Mouse (Mus musculus) CD4-positive, CD25-positive, alpha-beta regulatory T cell, adult 2 months (primary cell): ENCODE measurements around the gene Serpina3c.

Experiments
- DNase-seq: peaks from one replicate; pipeline ENCODE4 v3.0.0-alpha.2; 2012; ENCODE audit warnings: low read depth, low spot score

The Serpina3c gene

DNA sequence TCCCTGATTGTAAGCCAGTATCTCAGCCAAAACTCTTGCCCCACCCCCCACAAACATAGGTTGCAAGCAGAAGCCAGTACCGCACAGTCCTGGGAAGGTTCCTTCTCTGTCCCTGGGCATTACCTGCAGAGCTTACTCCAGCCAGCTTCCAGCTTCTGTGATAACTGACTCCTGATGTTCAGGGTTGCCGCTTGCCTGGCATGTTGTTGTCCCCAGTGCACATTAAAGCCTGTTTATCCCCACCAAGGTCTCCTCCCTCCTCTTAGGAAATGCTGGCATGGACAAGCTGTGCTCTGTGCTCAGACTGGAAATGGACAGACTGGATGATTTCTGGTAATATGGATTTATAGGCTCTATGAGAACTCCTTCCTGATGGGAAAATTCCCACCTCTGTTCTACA lies at the start of gene Serpina3c:
Gene Serpina3c, minus strand, starts transcription at position 215 of the 400 bp plus-strand sequence.
- DNase-seq: no peak

DNA sequence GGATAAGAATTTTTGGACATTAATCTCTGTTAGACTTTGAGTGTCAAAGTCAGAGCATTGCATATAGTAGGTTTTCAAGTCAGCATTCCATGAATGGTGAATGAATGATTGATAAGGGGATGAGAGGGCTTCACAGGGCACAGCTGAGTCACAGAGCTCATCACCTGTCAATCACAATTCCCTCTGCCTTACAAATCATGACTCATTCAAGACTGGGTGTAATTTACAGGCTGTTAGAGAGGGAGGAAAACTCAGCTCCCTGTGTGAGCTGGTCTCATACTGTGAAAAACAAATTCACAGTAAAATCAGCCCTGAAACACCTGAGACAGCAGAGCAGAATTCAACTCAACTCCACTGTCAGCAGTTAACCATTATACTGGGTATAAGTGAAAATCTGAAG lies 37.2 kb upstream of the Serpina3c start:
- no peak for DNase-seq

DNA sequence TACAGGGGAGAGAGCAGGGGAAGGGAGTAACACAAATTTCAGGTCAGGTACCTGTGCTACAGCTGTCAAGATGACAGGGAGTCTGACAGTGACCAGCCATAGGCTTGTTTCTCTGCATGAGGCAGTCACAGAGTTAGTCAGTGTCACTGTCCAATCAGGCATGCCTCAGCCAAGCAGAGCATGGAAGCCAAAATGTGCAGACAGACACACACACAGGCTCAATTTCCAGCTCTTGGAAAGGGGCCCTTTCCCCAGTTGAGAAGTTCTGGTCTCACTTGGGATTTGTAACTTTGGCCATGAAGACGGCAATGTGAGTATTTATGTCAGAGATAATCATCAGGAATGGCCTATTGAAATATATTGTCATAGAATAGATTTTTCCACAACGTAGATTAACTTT lies 35.6 kb upstream of the Serpina3c start:
- no peak for DNase-seq

DNA sequence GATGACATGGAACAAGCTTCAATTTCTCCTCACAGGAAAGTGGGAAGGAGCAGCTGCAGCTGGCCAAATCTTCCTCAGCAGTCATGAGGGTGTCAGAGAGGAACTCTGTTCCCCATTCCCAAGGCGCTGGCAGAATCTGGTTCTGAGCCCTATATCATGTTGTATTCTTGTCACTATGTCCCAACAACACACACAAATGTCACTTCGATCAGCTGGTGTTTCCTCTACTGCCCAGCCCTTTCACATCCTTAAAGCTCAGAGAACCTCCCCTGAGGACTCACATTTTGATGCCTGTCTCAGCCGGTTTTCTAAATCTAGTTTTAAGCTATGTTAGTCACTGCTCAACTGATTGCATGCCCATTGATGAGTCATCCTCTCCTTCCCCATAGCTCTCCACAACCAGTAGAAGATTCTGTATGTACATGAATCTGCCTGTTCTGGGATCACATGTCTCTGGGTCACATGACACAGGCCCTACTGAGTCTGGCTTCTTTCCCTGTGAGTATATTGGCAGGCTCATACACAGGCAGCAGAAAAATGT lies 32.4 kb upstream of the Serpina3c start:
- no peak for DNase-seq

DNA sequence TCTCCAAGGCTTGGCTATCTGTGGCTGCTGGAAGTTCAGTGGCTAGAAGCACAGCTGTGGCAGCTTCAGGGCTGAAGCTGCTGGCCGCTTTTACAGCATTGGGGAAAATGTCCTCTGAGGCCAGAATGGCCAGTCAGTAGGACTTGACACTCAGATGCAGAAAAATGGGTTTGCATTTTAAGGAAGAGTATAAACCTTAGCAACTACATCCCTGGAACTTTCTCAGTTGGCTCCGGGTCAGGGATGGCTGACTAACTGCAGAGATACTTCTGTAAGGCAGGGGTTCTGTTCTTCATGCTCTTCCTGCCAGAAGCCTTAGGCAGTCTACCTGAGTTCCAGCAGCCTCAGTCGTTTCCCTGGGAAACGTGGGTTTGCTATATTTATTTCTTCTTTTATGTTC lies 31.4 kb upstream of the Serpina3c start:
- DNase-seq: no peak

DNA sequence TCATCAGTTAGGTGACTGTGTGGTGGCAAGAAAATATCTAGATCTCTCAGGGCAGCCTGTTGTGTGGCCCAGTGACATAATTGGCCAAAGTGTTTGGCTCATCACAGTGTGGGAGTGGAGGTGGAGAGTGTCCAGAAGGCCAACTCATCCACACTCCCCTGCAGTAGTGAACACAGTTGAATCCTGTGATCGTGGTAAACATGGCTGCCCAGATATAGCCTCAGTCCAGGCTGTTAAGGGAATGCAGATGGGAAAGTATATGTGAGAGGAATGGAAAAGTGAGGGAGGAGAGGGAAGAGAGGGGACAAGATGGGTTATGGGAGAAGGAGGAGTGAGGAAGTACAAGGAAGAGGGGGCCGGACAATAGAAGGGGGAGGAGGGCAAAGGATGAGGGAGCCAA lies 25.3 kb upstream of the Serpina3c start:
- no peak for DNase-seq

DNA sequence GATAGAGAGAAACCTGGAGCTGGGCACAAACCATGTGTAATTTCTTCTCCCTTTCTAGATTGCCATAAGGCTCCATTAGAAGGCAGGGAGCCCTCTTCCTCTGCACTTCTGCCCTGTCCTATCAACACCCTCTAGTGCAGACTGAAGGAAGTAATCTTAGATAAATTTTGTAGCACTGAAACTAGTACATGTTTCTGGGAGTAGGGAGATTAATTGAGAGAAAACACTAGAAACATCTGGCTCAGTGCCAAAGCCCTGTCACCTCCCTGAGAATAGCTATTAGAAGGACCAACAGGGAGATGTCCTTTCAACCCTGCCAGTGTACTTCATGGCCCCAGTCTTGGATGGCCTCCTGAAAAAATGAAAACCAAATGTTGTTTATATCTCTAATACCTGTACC lies 24.9 kb upstream of the Serpina3c start:
- DNase-seq: no peak

DNA sequence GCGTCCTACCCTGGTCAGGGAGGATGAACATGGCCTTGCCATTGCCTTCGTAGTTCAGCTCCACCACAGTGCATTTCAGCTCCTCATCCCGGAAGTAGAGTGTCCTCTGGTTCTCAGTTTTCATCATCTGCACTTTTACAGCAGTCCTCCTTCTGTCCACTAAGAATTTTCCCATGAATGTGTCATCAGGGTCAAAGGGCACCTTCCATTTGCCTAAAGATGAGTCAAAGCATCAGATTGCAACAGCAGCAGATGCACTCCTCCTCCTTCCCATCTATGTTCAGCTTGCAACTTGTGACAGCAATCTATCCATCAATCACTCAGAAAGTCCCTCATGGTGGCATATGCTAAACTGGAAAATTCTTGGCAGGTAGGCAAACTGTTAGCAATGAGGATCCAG lies 22.0 kb upstream of the Serpina3c start:
- DNase-seq: no peak

DNA sequence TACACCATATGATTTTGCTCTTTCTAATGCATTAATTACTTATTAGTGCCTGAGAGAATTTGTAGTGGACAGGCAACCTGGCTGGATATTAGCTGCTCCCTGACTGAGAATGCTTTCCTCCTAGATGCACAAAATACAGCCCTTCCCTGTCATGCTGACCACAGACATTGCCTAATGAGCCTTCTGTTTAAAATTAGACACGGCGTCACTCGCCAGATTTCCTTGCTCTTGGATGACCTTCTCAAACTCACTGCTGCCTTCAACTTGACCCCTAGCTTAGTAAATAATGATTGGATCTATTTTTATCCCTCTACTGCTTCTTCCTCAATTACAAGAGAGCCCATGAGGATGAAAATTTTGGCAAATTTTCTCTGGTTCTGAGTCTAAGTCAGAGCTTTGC lies 21.1 kb upstream of the Serpina3c start:
- no peak for DNase-seq

DNA sequence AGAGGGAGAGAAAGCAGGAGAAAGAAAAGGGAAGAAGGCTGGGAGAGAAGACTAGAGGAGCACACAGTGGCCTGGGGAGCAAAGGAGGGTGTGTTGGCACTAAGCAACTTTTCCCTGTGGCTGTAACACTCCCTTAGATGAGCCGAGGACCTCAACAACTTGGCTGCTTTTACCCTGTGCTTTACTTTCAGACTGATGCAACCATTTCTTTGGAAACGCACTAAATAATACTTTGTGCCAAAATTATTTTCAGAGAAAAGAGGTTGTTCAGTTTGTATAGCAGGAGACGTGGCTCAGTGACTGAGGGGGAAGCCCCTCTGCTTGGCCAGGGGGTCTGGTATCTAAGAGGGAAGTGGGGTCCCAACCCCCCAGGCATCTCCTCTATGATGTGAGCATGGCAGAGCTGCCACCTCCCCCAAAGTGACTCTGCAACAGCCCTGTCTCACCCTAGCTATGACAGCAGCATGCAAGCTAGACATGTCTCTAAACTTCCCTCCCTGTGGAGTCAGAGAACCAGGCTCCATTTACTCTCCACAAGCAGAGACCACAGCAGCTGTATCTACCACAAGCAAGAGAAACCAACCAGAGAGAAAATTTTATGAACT lies 527 bp downstream of the Serpina3c start:
- DNase-seq: no peak

DNA sequence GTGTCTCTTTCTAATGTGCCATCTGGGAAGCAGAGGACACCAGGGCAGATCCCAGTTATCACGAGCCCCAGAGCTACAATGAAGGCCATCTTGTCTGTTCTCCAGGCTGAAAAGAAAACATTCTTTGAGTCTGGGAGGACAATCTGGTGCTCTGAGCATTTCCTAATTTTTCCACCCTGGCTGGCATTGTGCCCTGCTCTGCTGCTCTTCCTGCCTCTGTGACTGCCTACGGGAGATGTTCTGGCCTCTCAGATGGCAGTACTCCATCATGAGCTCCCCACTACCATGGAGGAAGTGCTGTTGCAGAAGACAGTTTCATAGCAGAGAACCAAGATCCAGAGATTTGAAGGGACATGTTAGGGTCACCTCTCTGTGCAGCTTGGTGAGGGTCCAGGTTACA lies 1.7 kb downstream of the Serpina3c start:
- DNase-seq: no peak

DNA sequence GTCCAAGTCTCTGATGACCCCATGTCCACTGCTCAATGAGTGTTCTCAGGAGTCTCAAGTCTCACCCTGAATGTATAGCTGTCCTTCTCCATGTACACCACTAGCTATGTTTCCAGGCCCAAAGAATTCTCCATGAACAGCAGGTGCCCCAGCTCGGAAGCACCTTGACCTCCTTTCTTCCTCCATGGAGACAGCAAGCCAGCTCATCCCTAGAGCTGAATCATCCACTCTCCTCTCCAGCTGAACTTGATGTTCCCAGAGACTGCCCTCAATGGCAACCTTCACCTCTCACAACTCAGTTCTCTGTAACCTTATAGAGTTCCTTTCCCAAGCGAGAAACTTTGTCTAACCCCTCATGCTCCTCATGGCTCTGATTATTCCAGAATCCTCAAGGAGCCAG lies 8.1 kb downstream of the Serpina3c start:
- no peak for DNase-seq

DNA sequence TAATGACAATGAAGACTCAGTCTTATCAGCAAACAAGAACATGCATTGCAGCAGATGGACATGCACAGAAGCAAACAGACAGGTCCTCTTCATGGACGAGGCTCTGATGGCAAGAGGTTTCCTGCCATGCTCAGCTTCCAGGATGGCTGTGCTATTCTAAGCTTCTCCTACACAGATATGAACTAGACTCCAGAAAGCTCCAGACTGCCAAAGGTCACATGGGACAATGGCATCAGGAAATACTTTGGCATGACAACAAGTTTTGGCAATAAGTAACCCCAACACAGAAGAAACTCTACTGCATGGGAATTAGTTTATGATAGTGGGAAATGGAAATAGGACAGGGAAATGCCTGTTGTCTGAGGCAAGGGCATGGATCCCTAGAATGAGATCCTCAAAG lies 10.4 kb downstream of the Serpina3c start:
- DNase-seq: no peak

DNA sequence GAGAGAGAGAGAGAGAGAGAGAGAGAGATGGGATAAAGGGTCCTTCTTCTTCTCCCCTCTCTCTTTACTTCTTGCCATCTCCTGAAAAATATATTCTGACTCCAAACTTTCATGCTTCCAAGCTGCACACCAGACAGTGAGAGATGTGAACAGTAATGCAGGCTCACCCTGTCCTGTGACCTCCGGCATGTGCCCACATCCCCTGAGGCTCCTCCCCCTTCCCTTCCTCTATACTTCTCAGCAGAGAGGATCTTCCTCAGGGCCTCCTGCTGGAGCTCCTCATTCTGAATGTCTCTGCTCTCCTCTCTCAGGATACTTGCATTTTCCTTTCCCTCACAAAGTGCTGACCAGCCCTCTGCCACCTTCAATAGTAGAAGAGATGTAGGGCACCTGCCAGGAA lies 11.2 kb downstream of the Serpina3c start:
- DNase-seq: no peak

DNA sequence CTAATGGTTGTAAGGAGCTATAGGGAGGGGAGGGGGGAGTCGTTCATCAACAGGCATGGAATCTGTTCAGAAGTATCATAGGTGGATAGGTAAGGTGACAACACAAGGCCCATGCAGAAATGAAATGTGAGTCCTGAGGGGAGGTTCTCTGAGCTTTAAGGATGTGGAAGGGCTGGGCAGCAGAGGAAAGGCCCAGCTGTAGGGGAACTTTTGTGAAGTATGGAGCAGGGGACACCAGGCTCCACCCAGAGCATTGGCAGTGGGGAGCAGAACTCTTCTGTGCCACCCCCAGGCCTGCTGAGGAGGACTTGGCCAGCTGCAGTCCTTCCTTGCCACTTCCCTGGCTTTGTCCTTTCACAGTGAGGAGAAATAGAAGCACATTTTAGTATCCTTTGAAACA lies 12.2 kb downstream of the Serpina3c start:
- no peak for DNase-seq

DNA sequence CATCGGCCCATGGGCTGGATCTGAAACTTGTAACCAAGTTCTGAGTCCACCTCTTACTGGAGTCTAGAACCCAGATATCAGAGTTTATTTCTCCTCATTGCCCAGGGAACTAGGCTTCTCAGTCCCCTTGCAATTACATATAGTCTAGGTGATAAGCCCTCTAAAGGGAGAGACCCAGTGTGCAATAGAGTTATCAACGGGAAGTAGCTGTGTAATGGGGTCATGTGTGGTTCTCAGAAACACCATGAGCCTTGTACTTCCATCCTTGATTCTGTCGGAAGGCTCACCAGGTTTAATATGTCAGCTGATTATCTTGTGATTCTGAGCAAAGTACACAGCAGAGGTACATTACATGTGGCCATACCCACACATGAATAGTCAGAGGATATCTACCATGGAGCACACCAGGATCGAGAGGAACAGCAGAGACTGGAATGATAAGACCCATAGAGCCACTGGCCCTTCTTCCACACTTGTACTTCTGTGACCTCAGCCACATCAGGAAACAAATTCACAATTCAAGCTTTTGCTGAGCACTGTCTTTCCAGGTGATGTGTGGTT lies 13.0 kb downstream of the Serpina3c start:
- DNase-seq: no peak

DNA sequence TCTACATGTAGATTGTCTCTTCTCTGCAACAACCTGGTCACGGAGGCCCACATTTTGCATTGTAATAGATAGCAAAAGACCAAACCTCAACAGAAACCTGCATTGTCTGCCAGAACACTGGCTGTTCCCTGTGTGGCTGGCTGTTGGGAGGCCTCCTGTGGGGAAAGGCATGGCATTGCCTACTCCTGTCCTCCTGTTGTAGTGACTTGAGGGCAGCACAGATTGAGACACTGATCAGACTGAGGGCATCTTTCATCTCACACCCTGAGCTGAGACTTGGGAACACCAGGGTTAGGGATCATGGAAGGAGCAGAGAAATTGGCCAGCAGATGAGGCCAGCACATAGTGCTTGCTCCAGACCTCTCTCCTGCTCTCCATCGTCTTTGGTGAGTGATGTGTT lies 15.5 kb downstream of the Serpina3c start:
- DNase-seq: no peak

DNA sequence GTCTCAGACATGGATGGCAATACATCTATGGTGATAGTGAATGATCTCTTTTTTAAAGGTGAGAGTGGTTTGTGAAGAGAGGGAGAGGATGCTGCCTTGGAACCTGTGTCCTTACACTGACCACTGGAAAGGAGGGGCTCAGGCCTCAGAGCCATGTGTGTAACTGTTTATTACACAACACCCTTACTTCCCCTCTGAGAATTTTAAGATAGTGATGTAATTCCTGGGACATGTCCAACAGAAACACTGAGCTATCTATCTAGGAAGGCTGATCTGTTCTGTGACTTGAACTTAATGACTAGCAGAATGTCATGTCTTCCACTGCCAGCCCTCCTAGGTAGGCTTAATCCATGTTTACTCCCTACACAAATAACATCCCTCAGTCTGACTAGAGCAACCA lies 22.6 kb downstream of the Serpina3c start:
- no peak for DNase-seq

DNA sequence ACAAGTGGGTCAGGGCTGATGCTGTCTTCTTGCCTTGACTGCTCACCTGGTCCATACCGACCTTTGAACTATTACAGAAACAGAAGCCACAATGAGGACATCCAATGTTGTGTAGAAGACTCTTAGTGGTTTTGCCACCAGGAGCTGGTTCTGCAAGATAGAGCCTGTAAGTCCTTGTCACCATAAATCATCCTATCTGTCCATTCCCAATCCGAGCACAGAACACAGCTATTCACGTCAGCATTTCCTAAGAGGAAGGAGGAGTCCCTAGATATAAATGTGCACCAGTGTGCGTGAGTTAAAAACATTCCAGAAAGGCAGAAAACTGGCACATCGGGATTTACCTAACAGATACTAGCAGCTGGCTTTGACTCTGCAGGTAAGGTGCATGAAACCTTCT lies 26.0 kb downstream of the Serpina3c start, which contains the start of gene Serpina3b:
Gene Serpina3b, plus strand, starts transcription at position 301 of the 400 bp plus-strand sequence.
- no peak for DNase-seq

DNA sequence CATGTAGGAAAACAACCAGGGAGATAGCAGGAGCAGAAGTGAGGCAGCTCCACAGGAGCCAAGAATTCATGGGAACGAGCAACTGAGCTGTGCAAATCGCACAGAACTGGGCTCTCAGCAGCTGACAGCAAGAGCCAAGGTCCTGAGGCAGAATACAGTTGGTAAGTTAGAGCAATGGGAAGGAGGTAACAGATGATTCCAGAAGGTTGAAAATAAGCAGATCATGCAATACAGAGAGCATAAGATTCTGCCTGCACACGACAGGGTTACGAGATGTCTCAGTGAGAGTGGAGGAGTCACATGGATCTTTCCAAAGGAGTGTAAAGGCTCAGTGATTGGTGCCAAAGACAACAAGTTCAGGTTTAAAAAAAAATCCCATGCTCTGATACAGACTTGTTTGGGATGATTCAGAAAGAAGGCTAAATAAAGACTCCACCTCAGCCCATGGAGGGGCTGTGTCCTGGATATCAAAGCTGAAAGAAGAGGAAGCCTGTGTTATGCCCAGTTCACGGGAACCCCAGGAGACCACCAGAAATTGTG lies 28.6 kb downstream of the Serpina3c start:
- no peak for DNase-seq

DNA sequence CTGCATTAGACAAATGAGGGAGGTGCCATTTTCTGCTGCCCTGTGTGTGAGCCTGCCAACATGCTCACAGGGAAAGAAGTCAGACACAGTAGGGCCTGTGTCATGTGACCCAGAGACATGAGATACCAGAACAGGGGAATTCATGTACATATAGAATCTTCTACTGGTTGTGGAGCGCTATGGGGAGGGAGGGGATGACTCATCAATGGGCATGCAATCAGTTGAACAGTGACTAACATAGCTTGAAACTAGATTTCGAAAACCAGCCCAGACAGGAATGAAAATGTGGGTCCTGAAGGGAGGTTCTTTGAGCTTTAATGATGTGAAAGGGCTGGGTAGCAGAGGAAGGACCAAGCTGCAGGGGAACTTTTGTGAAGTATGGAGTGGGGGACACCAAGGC lies 29.7 kb downstream of the Serpina3c start:
- no peak for DNase-seq

DNA sequence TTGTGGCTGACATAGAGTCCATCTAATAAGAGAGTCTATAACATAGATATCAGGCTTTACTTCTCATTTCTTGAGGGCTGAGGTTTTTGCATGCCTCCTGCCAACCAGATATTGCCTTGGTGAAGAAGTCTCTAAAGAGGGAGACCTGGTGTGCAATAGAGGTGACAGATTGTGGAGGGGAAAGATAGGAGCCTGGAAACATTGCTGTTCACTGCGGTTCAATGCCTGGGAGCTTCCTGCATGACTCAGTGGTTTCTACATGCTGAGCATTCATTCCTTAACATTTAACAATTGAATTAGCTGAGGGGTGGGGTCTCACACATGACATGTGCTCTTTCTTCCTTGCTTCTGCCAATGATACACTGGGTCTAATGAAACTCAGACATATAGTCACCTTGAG lies 30.6 kb downstream of the Serpina3c start:
- no peak for DNase-seq

DNA sequence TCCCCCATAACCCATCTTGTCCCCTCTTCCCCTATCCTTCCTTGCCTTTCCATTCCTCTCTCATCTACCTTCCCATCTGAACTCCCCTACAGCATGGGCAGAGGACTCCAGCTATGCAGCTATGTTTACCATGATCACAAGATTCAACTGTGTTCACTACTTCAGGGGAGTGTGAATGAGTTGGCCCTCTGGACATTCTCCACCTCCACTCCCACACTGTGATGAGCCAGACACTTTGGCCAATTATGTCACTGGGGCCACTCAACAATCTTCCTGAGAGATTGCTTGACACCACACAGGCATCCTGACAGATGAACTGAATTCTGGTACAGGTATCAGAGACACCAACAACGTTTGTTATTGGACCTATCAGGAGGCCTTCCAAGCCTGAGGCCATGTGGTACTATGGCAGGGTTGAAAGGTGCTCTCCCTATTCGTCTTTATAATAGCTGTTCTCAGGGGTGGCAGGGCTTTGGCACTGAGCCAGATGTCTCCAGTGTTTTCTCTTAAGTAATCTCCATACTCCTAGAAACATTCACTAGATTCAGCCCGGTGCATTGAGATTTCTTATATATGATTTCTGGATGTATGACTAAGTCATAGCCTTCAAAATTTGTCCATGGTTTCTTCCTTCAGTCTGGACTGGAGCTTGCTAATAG lies 38.6 kb downstream of the Serpina3c start:
- no peak for DNase-seq
